Mouse (Mus musculus): ENCODE results near the gene Spag5.

Spag5 gene

GRCm38 (mm10) chr11:78355471-78356238 lies 54.3 kb downstream of the Spag5 start:
- no peaks in the 10 kb centered on the region for H3K36me3 ChIP-seq (ENCODE audit: control insufficient read depth, insufficient read depth, low read length, poor library complexity, severe bottlenecking)

GRCm38 (mm10) chr11:78358330-78359007 lies 57.1 kb downstream of the Spag5 start:
- H3K27me3 ChIP-seq (ENCODE audit: control insufficient read depth, insufficient read depth, low read length, poor library complexity, severe bottlenecking) = no peaks in the 10 kb centered on the region
- DNase-seq (ENCODE audit: low read depth, low spot score) = peak; percentile 73
- H3K36me3 ChIP-seq (ENCODE audit: control insufficient read depth, insufficient read depth, low read length, poor library complexity, severe bottlenecking) = no peaks in the 10 kb centered on the region

More at GRCm38 (mm10) chr11:78355471-78356238, 54.3 kb downstream of the Spag5 start:
- peak; percentile 79 for DNase-seq (ENCODE audit: low read depth, low spot score)
- no peaks in the 10 kb centered on the region for H3K27me3 ChIP-seq (ENCODE audit: control insufficient read depth, insufficient read depth, low read length, poor library complexity, severe bottlenecking)

- DNase-seq (ENCODE audit: low read depth, low spot score) = peak; percentile 85
- Histone ChIP-seq H3K27me3 (ENCODE audit: control insufficient read depth, insufficient read depth, low read length, poor library complexity, severe bottlenecking) (no peaks in the 10 kb centered on the region), H3K36me3 (ENCODE audit: control insufficient read depth, insufficient read depth, low read length, poor library complexity, severe bottlenecking) (no peaks in the 10 kb centered on the region)
Observed at GRCm38 (mm10) chr11:78360125-78360788, 58.9 kb downstream of the Spag5 start.

- Histone ChIP-seq H3K27me3 (ENCODE audit: control insufficient read depth, insufficient read depth, low read length, poor library complexity, severe bottlenecking) (no peaks in the 10 kb centered on the region), H3K36me3 (ENCODE audit: control insufficient read depth, insufficient read depth, low read length, poor library complexity, severe bottlenecking) (no peaks in the 10 kb centered on the region)
- no peak for DNase-seq (ENCODE audit: low read depth, low spot score)
Observed at GRCm38 (mm10) chr11:78360789-78361131, 59.4 kb downstream of the Spag5 start.

GRCm38 (mm10) chr11:78363309-78364007 lies 62.1 kb downstream of the Spag5 start:
- no peaks in the 10 kb centered on the region for H3K36me3 ChIP-seq (ENCODE audit: control insufficient read depth, insufficient read depth, low read length, poor library complexity, severe bottlenecking)
- H3K27me3 ChIP-seq (ENCODE audit: control insufficient read depth, insufficient read depth, low read length, poor library complexity, severe bottlenecking) = no peaks in the 10 kb centered on the region
- no peak for DNase-seq (ENCODE audit: low read depth, low spot score)

- Histone ChIP-seq H3K27me3 (ENCODE audit: control insufficient read depth, insufficient read depth, low read length, poor library complexity, severe bottlenecking) (no peaks in the 10 kb centered on the region), H3K36me3 (ENCODE audit: control insufficient read depth, insufficient read depth, low read length, poor library complexity, severe bottlenecking) (no peaks in the 10 kb centered on the region)
- DNase-seq (ENCODE audit: low read depth, low spot score) = no peak
Observed at GRCm38 (mm10) chr11:78364103-78364502, 62.8 kb downstream of the Spag5 start.

GRCm38 (mm10) chr11:78367456-78368225 lies 66.3 kb downstream of the Spag5 start:
- H3K27me3 ChIP-seq (ENCODE audit: control insufficient read depth, insufficient read depth, low read length, poor library complexity, severe bottlenecking) = no peaks in the 10 kb centered on the region
- H3K36me3 ChIP-seq (ENCODE audit: control insufficient read depth, insufficient read depth, low read length, poor library complexity, severe bottlenecking) = no peaks in the 10 kb centered on the region
- DNase-seq (ENCODE audit: low read depth, low spot score) = no peak

- DNase-seq (ENCODE audit: low read depth, low spot score) = no peak
- Histone ChIP-seq H3K36me3 (ENCODE audit: control insufficient read depth, insufficient read depth, low read length, poor library complexity, severe bottlenecking) (no peaks in the 10 kb centered on the region), H3K27me3 (ENCODE audit: control insufficient read depth, insufficient read depth, low read length, poor library complexity, severe bottlenecking) (no peaks in the 10 kb centered on the region)
Observed at GRCm38 (mm10) chr11:78370389-78370788, 69.1 kb downstream of the Spag5 start.

GRCm38 (mm10) chr11:78371711-78372110 lies 70.4 kb downstream of the Spag5 start:
- H3K36me3 ChIP-seq (ENCODE audit: control insufficient read depth, insufficient read depth, low read length, poor library complexity, severe bottlenecking) = no peaks in the 10 kb centered on the region
- no peak for DNase-seq (ENCODE audit: low read depth, low spot score)
- H3K27me3 ChIP-seq (ENCODE audit: control insufficient read depth, insufficient read depth, low read length, poor library complexity, severe bottlenecking) = no peaks in the 10 kb centered on the region
